Mouse (Mus musculus): ENCODE measurements at regions not wholly inside any gene's neighbourhood (a gene's known extent, or its start where the extent isn't known, plus 50 kb on each side); places are given as distances from the start of the nearest gene placed in this dataset.

GRCm38 (mm10) chr3:52717324-52717723, 299.7 kb downstream of the Cog6 start:
- TF ChIP-seq CTCF (IDR thresholded peaks at IDR 0.05; ENCODE audit: insufficient read depth, low read depth, low read length) (no peak), POLR2A (IDR thresholded peaks at IDR 0.05; ENCODE audit: insufficient read depth, low read depth, low read length) (no peak)

Data from olfactory bulb, adult 2 months (tissue).